Mouse (Mus musculus): ENCODE results near the gene Cd248.

GRCm38 (mm10) chr19:5107556-5108270 is 39.8 kb downstream of the Cd248 start:
- TF ChIP-seq CTCF (IDR thresholded peaks at IDR 0.05; ENCODE audit: borderline replicate concordance, insufficient read depth, low read depth, low read length) (no peak), POLR2A (IDR thresholded peaks at IDR 0.05; ENCODE audit: borderline replicate concordance, insufficient read depth, low read length) (no peak)

Data from cerebellum, adult 2 months (tissue).